Mouse (Mus musculus) left cerebral cortex, postnatal 36 days (tissue): Measurements from ENCODE around the gene Zfyve21. TPM values are rescaled to one million over a fixed set of nuclear protein-coding genes. Genes with fewer than 3 reads are reported as not detected.

Experiments
- total RNA-seq, 2 experiments: library from RNA; stranded (reverse); gene quantifications; 2 replicates each; pipeline ENCODE4 v1.2.3; 2021

Zfyve21 gene
- total RNA-seq, 2 experiments from 2014 or later, result 22.8 to 23.1 TPM

Other genes with a start within 250 kb of the Zfyve21 start
- 100 to 1,000 TPM in 1 of 2 experiments, 10 to 100 TPM in 1; 97.1 to 114 TPM for gene Mark3, start 239.6 kb upstream of the Zfyve21 start, total RNA-seq
- gene Ckb, start 141.8 kb upstream of the Zfyve21 start, total RNA-seq, result 1,000 to 10,000 TPM; 1,681 to 2,044 TPM
- gene Trmt61a, start 136.1 kb upstream of the Zfyve21 start, total RNA-seq, result 10 to 100 TPM; 16.9 to 22.0 TPM
- 10 to 100 TPM; 57.0 to 57.8 TPM for gene Bag5, start 100.9 kb upstream of the Zfyve21 start, total RNA-seq
- gene Apopt1, start 100.9 kb upstream of the Zfyve21 start, total RNA-seq, result 10 to 100 TPM; 39.8 to 41.6 TPM
- gene Klc1, start 55.3 kb upstream of the Zfyve21 start, total RNA-seq, result 100 to 1,000 TPM; 783 to 837 TPM
- 1 to 10 TPM; 4.6 TPM for gene Xrcc3, start 297 bp upstream of the Zfyve21 start, total RNA-seq
- 10 to 100 TPM; 60.8 to 65.6 TPM for gene Ppp1r13b, start 93.9 kb downstream of the Zfyve21 start, total RNA-seq
- 100 to 1,000 TPM; 339 to 346 TPM for gene Atp5mpl, start 152.8 kb downstream of the Zfyve21 start, total RNA-seq
- under 1 TPM in 1 of 2 experiments, not detected in 1; 0.39 TPM for gene Tdrd9, start 157.4 kb downstream of the Zfyve21 start, total RNA-seq
- gene Rd3l, start 167.1 kb downstream of the Zfyve21 start, total RNA-seq, result under 1 TPM in 1 of 2 experiments, not detected in 1; 0.32 TPM